Mouse (Mus musculus) intestine, embryonic 14.5 days (tissue): ENCODE results near the gene Col11a2. TPM values are rescaled to one million over a fixed set of nuclear protein-coding genes. Genes with fewer than 3 reads are reported as not detected.

Experiments used
- ATAC-seq: fragments of 200-750 bp; cut with Nextera tagmentation; replicated peaks from 2 replicates; pipeline ENCODE4 v1.8.0; 2017; ENCODE audit warnings: low read depth, moderate number of reproducible peaks, moderate TSS enrichment, moderate library complexity; ENCODE audit not compliant: low FRiP score, low TSS enrichment
- DNase-seq: peaks from one replicate; pipeline ENCODE4 v3.0.0-alpha.2; 2018; ENCODE audit warnings: low spot score
- H3K27ac ChIP-seq: fragments of 300-500 bp; sonication (generic); 2 replicates; pipeline ENCODE4 v1.5.1; 2014; ENCODE audit warnings: low read depth, mild to moderate bottlenecking, control low read depth
- H3K27me3 ChIP-seq: fragments of 300-500 bp; sonication (generic); replicated peaks from 2 replicates; pipeline ENCODE4 v1.6.1; 2014; ENCODE audit warnings: low read length, control low read depth; ENCODE audit not compliant: control insufficient read depth, insufficient read depth
- H3K36me3 ChIP-seq: fragments of 300-500 bp; sonication (generic); 2 replicates; pipeline ENCODE4 v1.6.1; 2014; ENCODE audit warnings: low read length, control low read depth; ENCODE audit not compliant: control insufficient read depth, insufficient read depth
- H3K4me1 ChIP-seq: fragments of 300-500 bp; sonication (generic); replicated peaks from 2 replicates; pipeline ENCODE4 v1.6.1; 2014; ENCODE audit warnings: low read length, control low read depth, mixed read lengths; ENCODE audit not compliant: control insufficient read depth, insufficient read depth
- H3K4me2 ChIP-seq: fragments of 300-500 bp; sonication (generic); 2 replicates; pipeline ENCODE4 v1.6.1; 2014; ENCODE audit warnings: low read length
- H3K4me3 ChIP-seq: fragments of 300-500 bp; sonication (generic); 2 replicates; pipeline ENCODE4 v1.5.1; 2014; ENCODE audit warnings: low read depth, low read length, control low read depth, mixed read lengths
- H3K9ac ChIP-seq: fragments of 300-500 bp; sonication (generic); 2 replicates; pipeline ENCODE4 v1.6.1; 2014; ENCODE audit warnings: mild to moderate bottlenecking, low read length
- H3K9me3 ChIP-seq: fragments of 300-500 bp; sonication (generic); 2 replicates; pipeline ENCODE4 v1.6.1; 2016; ENCODE audit warnings: low read length, control low read depth; ENCODE audit not compliant: control insufficient read depth
- WGBS: fragments of 180-500 bp; shearing (Covaris S2); extraction: QIAGEN DNeasy Blood & Tissue Kit; methylation state at CpG from one replicate; pipeline ENCODE4 v1.1.7; 2014; 5-methylcytosine and 5-hydroxymethylcytosine counted together
- polyA plus RNA-seq: library from polyadenylated mRNA; unstranded; fragments of >200 nt; fragmentation: Nextera tagmentation; extraction: Ambion mirVana; gene quantifications from 2 replicates; pipeline ENCODE4 v1.2.1, GENCODE M21; 2014

The Col11a2 gene
- polyA plus RNA-seq, 1 experiment from 2014 or later: 0.66 TPM

DNA sequence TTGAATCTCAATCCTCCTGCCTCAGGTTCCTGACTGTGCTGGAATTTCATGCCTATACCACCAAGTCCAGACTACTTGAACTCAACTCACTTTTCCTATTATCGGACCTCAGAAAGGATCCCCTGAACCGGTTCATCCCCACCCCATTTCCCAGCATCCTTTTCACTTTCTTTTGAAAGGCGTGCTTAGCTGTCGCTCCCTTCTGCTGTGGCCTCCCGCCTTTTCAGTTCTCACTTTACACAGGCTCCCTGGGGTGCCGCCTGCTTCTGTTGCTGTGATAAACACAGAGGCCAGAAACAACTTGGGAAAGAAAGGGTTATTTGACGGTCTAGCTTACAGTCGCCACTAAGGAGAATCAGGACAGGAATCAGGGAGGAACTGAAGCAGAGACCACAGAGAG is 43.9 kb downstream of the Col11a2 start:
- 0 out of 2 replicates have a peak, but pooled peaks cover 3% of the 10 kb centered on the region for H3K9me3 ChIP-seq
- ATAC-seq (no peak), DNase-seq (no peak)
- no peaks in the 10 kb centered on the region for H3K27me3 ChIP-seq
- H3K4me2 ChIP-seq: no peak overlapping the region; the same call in 1 of the 2 replicates
- H3K4me1 ChIP-seq: no peaks in the 10 kb centered on the region
- H3K27ac ChIP-seq: no peak overlapping the region
- no peak overlapping the region for H3K9ac ChIP-seq
- WGBS: 10% methylated on average over 8 of the region's 8 CpGs
- H3K4me3 ChIP-seq: no peak overlapping the region
- H3K36me3 ChIP-seq: no peaks in the 10 kb centered on the region

GRCm38 (mm10) chr17:34087386-34087785 is 48.1 kb downstream of the Col11a2 start:
- no peak overlapping the region for H3K4me2 ChIP-seq
- no peak for DNase-seq
- H3K4me1 ChIP-seq: no peaks in the 10 kb centered on the region
- ATAC-seq: no peak
- no peak overlapping the region for H3K4me3 ChIP-seq
- no peak overlapping the region for H3K27ac ChIP-seq
- no peaks in the 10 kb centered on the region for H3K9me3 ChIP-seq
- H3K36me3 ChIP-seq: no peaks in the 10 kb centered on the region
- H3K9ac ChIP-seq: no peak overlapping the region
- no peaks in the 10 kb centered on the region for H3K27me3 ChIP-seq
- 56% methylated on average over 2 of the region's 2 CpGs for WGBS

GRCm38 (mm10) chr17:34088124-34088523 is 48.9 kb downstream of the Col11a2 start:
- 54% methylated on average over 11 of the region's 11 CpGs for WGBS
- no peaks in the 10 kb centered on the region for H3K27me3 ChIP-seq
- H3K27ac ChIP-seq: no peak overlapping the region
- no peaks in the 10 kb centered on the region for H3K9me3 ChIP-seq
- H3K36me3 ChIP-seq: no peaks in the 10 kb centered on the region
- DNase-seq: no peak
- H3K4me2 ChIP-seq: no peak overlapping the region
- ATAC-seq: no peak
- no peaks in the 10 kb centered on the region for H3K4me1 ChIP-seq
- H3K9ac ChIP-seq: no peak overlapping the region
- no peak overlapping the region for H3K4me3 ChIP-seq

DNA sequence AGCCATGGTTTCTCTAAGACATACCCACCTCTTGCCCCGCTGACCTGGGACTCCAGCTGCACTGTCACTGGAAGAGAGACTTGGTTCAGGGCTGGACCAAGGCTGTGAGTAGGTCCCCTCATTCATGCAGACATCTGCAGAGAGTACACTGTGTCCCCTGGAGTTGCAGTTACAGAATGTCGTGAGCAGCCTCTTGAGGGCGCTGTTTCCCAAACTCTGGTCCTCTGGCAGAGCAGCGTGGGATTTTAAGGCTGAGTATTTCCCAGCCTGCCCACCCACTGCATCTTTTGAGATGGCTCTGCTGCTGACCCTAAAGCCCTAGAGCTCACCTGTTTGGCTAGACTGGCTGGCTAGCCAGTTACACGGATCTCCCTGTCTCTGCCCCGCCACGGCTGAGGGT is 51.7 kb downstream of the Col11a2 start:
- no peaks in the 10 kb centered on the region for H3K27me3 ChIP-seq
- no peak overlapping the region for H3K27ac ChIP-seq
- no peak overlapping the region for H3K4me3 ChIP-seq
- no peaks in the 10 kb centered on the region for H3K9me3 ChIP-seq
- DNase-seq: no peak
- no peak for ATAC-seq
- 60% methylated on average over 7 of the region's 7 CpGs for WGBS
- H3K36me3 ChIP-seq: no peaks in the 10 kb centered on the region
- no peaks in the 10 kb centered on the region for H3K4me1 ChIP-seq
- no peak overlapping the region for H3K4me2 ChIP-seq
- no peak overlapping the region for H3K9ac ChIP-seq

- Histone ChIP-seq H3K4me2 (no peak within 1 kb of the TSS), H3K27me3 (no peaks in the 10 kb centered on the region), H3K9ac (no peak within 1 kb of the TSS), H3K4me1 (no peaks in the 10 kb centered on the region), H3K4me3 (no peak within 1 kb of the TSS), H3K27ac (0 out of 2 replicates have a peak within 1 kb of the TSS, but pooled peaks have one; percentile 2), H3K9me3 (no peaks in the 10 kb centered on the region), H3K36me3 (no peaks in the 10 kb centered on the region)
- DNase-seq (no peak), ATAC-seq (no peak)
- WGBS: 33% methylated on average over 11 of the region's 11 CpGs
Observed at GRCm38 (mm10) chr17:34092197-34092875, 53.1 kb downstream of the Col11a2 start, which contains the start of gene H2-Oa. Gene H2-Oa (plus strand): TSS chr17:34092340.

GRCm38 (mm10) chr17:34093199-34093874 is 54.1 kb downstream of the Col11a2 start:
- no peak overlapping the region for H3K9ac ChIP-seq
- H3K27me3 ChIP-seq: no peaks in the 10 kb centered on the region
- no peak overlapping the region for H3K4me3 ChIP-seq
- ATAC-seq (peak; percentile 71), DNase-seq (peak; percentile 80)
- peak overlapping the region; percentile 26; the same call in 1 of the 2 replicates for H3K4me2 ChIP-seq
- no peaks in the 10 kb centered on the region for H3K4me1 ChIP-seq
- WGBS: 27% methylated on average over 7 of the region's 7 CpGs
- H3K36me3 ChIP-seq: no peaks in the 10 kb centered on the region
- H3K9me3 ChIP-seq: no peaks in the 10 kb centered on the region
- H3K27ac ChIP-seq: no peak overlapping the region

- Histone ChIP-seq H3K4me1 (0 out of 2 replicates have a peak, but pooled peaks cover 3% of the 10 kb centered on the region), H3K9ac (no peak overlapping the region), H3K9me3 (no peaks in the 10 kb centered on the region), H3K27me3 (no peaks in the 10 kb centered on the region), H3K4me2 (no peak overlapping the region; the same call in 1 of the 2 replicates), H3K36me3 (no peaks in the 10 kb centered on the region), H3K27ac (no peak overlapping the region), H3K4me3 (no peak overlapping the region)
- WGBS: 81% methylated on average over 27 of the region's 27 CpGs
- DNase-seq (no peak), ATAC-seq (no peak)
Observed at GRCm38 (mm10) chr17:34094283-34095035, 55.2 kb downstream of the Col11a2 start.

- DNase-seq (no peak), ATAC-seq (no peak)
- Histone ChIP-seq H3K4me2 (no peak overlapping the region), H3K9me3 (no peaks in the 10 kb centered on the region), H3K36me3 (no peaks in the 10 kb centered on the region), H3K9ac (no peak overlapping the region), H3K27ac (no peak overlapping the region), H3K4me3 (no peak overlapping the region), H3K4me1 (0 out of 2 replicates have a peak, but pooled peaks cover 7% of the 10 kb centered on the region), H3K27me3 (no peaks in the 10 kb centered on the region)
- WGBS: 75% methylated on average over 3 of the region's 3 CpGs
Observed at GRCm38 (mm10) chr17:34096497-34097010, 57.3 kb downstream of the Col11a2 start.
